Mouse (Mus musculus) c-Kit-positive CD71-positive TER-119-negative erythroid progenitor cells, embryonic 14.5 days (primary cell): ENCODE measurements around the gene Olfr801.

Source experiments
- DNase-seq: peaks from one replicate; pipeline ENCODE4 v3.0.0-alpha.2; 2013; ENCODE audit warnings: low read depth

Olfr801 gene

GRCm38 (mm10) chr10:129673765-129674164, at the start of gene Olfr801:
Gene Olfr801 (minus strand): TSS chr10:129673865.
- DNase-seq = no peak

- no peak for DNase-seq
Measured at GRCm38 (mm10) chr10:129702910-129703309, 29.2 kb upstream of the Olfr801 start, which contains the start of gene Olfr804. Gene Olfr804 (plus strand): TSS chr10:129703210.

GRCm38 (mm10) chr10:129694186-129694585, 20.5 kb upstream of the Olfr801 start, which contains the start of gene Olfr803:
Gene Olfr803 (minus strand): TSS chr10:129694286.
- no peak for DNase-seq

GRCm38 (mm10) chr10:129688069-129688468, 14.4 kb upstream of the Olfr801 start, which contains the start of gene Olfr802:
Gene Olfr802 (minus strand): TSS chr10:129688169.
- no peak for DNase-seq

- DNase-seq = no peak
Measured at GRCm38 (mm10) chr10:129657394-129657793, 16.3 kb downstream of the Olfr801 start, which contains the start of gene Olfr800. Gene Olfr800 (plus strand): TSS chr10:129657694.

GRCm38 (mm10) chr10:129651763-129652162, 21.9 kb downstream of the Olfr801 start:
- DNase-seq = no peak

GRCm38 (mm10) chr10:129637184-129637583, 36.5 kb downstream of the Olfr801 start, which contains the start of gene Olfr799:
Gene Olfr799 (plus strand): TSS chr10:129637484.
- no peak for DNase-seq

GRCm38 (mm10) chr10:129627834-129628233, 45.8 kb downstream of the Olfr801 start, which contains the start of gene Olfr798:
Gene Olfr798 (minus strand): TSS chr10:129627934.
- no peak for DNase-seq

- DNase-seq = no peak
Measured at GRCm38 (mm10) chr10:129623251-129623650, 50.4 kb downstream of the Olfr801 start.

- no peak for DNase-seq
Measured at GRCm38 (mm10) chr10:129621724-129622123, 51.9 kb downstream of the Olfr801 start.
